Mouse (Mus musculus) urinary bladder, adult 2 months (tissue): Measurements from ENCODE around the gene Nt5dc2. TPM values are rescaled to one million over a fixed set of nuclear protein-coding genes. Genes with fewer than 3 reads are reported as not detected.

Experiments used
- DNase-seq: peaks from one replicate; pipeline ENCODE4 v3.0.0; 2022; ENCODE audit warnings: low spot score
- polyA plus RNA-seq: library from polyadenylated mRNA; depleted of rRNA; stranded (reverse); fragments of >200 nt; gene quantifications from 2 replicates; pipeline ENCODE4 v1.2.3, GENCODE M21; 2012; rRNA removed

The Nt5dc2 gene
- polyA plus RNA-seq, 1 experiment, result 8.0 TPM

GRCm38 (mm10) chr14:31168425-31168824 lies 37.6 kb downstream of the Nt5dc2 start, which contains the start of gene Stab1:
TSS of gene Stab1 (minus strand) at chr14:31168641.
- DNase-seq, result no peak

GRCm38 (mm10) chr14:31169508-31169907 lies 38.7 kb downstream of the Nt5dc2 start:
- DNase-seq, result no peak

- no peak for DNase-seq
Observed at GRCm38 (mm10) chr14:31170963-31171362, 40.1 kb downstream of the Nt5dc2 start.

- no peak for DNase-seq
Observed at GRCm38 (mm10) chr14:31171386-31171785, 40.5 kb downstream of the Nt5dc2 start.

GRCm38 (mm10) chr14:31171821-31172220 lies 41.0 kb downstream of the Nt5dc2 start:
- no peak for DNase-seq

GRCm38 (mm10) chr14:31172781-31173455 lies 42.1 kb downstream of the Nt5dc2 start:
- no peak for DNase-seq

GRCm38 (mm10) chr14:31173537-31173936 lies 42.7 kb downstream of the Nt5dc2 start:
- DNase-seq, result no peak

GRCm38 (mm10) chr14:31177287-31177686 lies 46.4 kb downstream of the Nt5dc2 start:
- DNase-seq, result no peak

- DNase-seq, result no peak
Observed at GRCm38 (mm10) chr14:31177715-31178114, 46.9 kb downstream of the Nt5dc2 start.

GRCm38 (mm10) chr14:31179677-31180365 lies 49.0 kb downstream of the Nt5dc2 start:
- DNase-seq, result no peak

GRCm38 (mm10) chr14:31181512-31181911 lies 50.7 kb downstream of the Nt5dc2 start:
- no peak for DNase-seq

GRCm38 (mm10) chr14:31182786-31183290 lies 52.0 kb downstream of the Nt5dc2 start:
- no peak for DNase-seq

- DNase-seq, result no peak
Observed at GRCm38 (mm10) chr14:31183541-31183940, 52.7 kb downstream of the Nt5dc2 start.

GRCm38 (mm10) chr14:31184195-31184594 lies 53.3 kb downstream of the Nt5dc2 start:
- DNase-seq, result no peak

- no peak for DNase-seq
Observed at GRCm38 (mm10) chr14:31186656-31187055, 55.8 kb downstream of the Nt5dc2 start.

Other genes starting within 250 kb of the Nt5dc2 start
- 0.78 and 1.7 TPM in 2 replicates for gene Itih4, start 244.6 kb upstream of the Nt5dc2 start, polyA plus RNA-seq
- 1.0 and 1.2 TPM in 2 replicates for gene Itih3, start 207.3 kb upstream of the Nt5dc2 start, polyA plus RNA-seq
- gene Itih1, start 187.8 kb upstream of the Nt5dc2 start, polyA plus RNA-seq, result 0.04 TPM in 1 of 2 replicates, not detected in the other
- gene Nek4, start 179.7 kb upstream of the Nt5dc2 start, polyA plus RNA-seq, result 6.7 and 7.1 TPM in 2 replicates
- gene Glt8d1, start 129.7 kb upstream of the Nt5dc2 start, polyA plus RNA-seq, result 84.7 and 102 TPM in 2 replicates
- 269 and 320 TPM in 2 replicates for gene Spcs1, start 129.4 kb upstream of the Nt5dc2 start, polyA plus RNA-seq
- 21.5 and 26.9 TPM in 2 replicates for gene Pbrm1, start 111.9 kb upstream of the Nt5dc2 start, polyA plus RNA-seq
- gene Gnl3, start 111.9 kb upstream of the Nt5dc2 start, polyA plus RNA-seq, result 51.0 and 68.7 TPM in 2 replicates
- gene Smim4, start 2.1 kb upstream of the Nt5dc2 start, polyA plus RNA-seq, result 28.1 and 42.8 TPM in 2 replicates
- 85.3 and 90.2 TPM in 2 replicates for gene Stab1, start 37.6 kb downstream of the Nt5dc2 start, polyA plus RNA-seq
- gene Tnnc1, start 77.3 kb downstream of the Nt5dc2 start, polyA plus RNA-seq, result 3.0 and 3.5 TPM in 2 replicates
- gene Nisch, start 85.9 kb downstream of the Nt5dc2 start, polyA plus RNA-seq, result 211 and 293 TPM in 2 replicates
- gene Sema3g, start 86.8 kb downstream of the Nt5dc2 start, polyA plus RNA-seq, result 3.6 and 5.9 TPM in 2 replicates
- 8.9 and 9.0 TPM in 2 replicates for gene Phf7, start 120.3 kb downstream of the Nt5dc2 start, polyA plus RNA-seq
- gene Bap1, start 120.4 kb downstream of the Nt5dc2 start, polyA plus RNA-seq, result 41.8 and 43.2 TPM in 2 replicates
- 2.3 and 2.4 TPM in 2 replicates for gene Dnah1, start 192.8 kb downstream of the Nt5dc2 start, polyA plus RNA-seq
- 29.0 and 34.9 TPM in 2 replicates for gene Capn7, start 205.6 kb downstream of the Nt5dc2 start, polyA plus RNA-seq